Mouse (Mus musculus) erythroblast, embryonic 14.5 days (primary cell): Measurements from ENCODE around the gene Vav1.

ENCODE experiments used
- GATA1 ChIP-seq: IDR thresholded peaks from 2 replicates; pipeline ENCODE4 v1.6.1; 2012; ENCODE audit warnings: low read length, inconsistent platforms, mixed read lengths
- TAL1 ChIP-seq: IDR thresholded peaks from 3 replicates; pipeline ENCODE4 v1.6.1; 2012; ENCODE audit warnings: low read length, inconsistent platforms, mixed read lengths

DNA sequence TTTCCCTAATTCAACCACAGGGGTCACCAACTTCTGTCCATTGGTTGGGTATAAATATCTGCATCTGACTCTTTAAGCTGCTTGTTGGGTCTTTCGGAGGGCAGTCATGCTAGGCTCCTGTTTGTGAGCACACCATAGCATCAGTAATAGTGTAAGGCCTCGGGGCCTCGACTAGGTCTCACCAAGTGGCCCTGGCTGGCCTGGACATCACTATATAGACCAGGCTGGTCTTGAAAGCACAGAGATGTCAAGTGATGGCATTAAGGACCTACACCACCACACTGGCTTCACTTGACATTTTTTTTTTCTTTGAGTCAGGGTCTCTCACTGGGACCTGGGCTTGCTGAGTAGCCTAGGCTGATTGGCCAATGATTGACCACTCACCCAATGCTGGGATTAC is 20.7 kb upstream of the Vav1 start:
- TF ChIP-seq GATA1 (no peak), TAL1 (no peak)
